Mouse (Mus musculus): Measurements from ENCODE around the gene Agpat3. TPM values are rescaled to one million over a fixed set of nuclear protein-coding genes. Genes with fewer than 3 reads are reported as not detected.

Gene Agpat3
- polyA plus RNA-seq, 1 experiment: 95.0 TPM

- Histone ChIP-seq H3K4me3 (ENCODE audit: insufficient read depth, poor library complexity, severe bottlenecking) (no peak overlapping the region), H3K79me3 (ENCODE audit: low read depth) (no peaks in the 10 kb centered on the region), H3K27me3 (ENCODE audit: control insufficient read depth, insufficient read depth, insufficient read length) (peaks cover 7% of the 10 kb centered on the region), H3ac (ENCODE audit: control insufficient read depth, insufficient read length, low read depth) (no peak overlapping the region), H3K36me3 (ENCODE audit: control insufficient read depth, insufficient read depth) (no peaks in the 10 kb centered on the region), H3K79me2 (ENCODE audit: control insufficient read depth, insufficient read depth) (no peaks in the 10 kb centered on the region)
- TF ChIP-seq MAX (IDR thresholded peaks at IDR 0.05) (no peak), MYOD1 (IDR thresholded peaks at IDR 0.05; ENCODE audit: control insufficient read depth, insufficient read length, low read depth) (no peak), FOSL1 (IDR thresholded peaks at IDR 0.05; ENCODE audit: insufficient read depth, low read length, poor library complexity, severe bottlenecking) (no peak), MYOG (IDR thresholded peaks at IDR 0.05; ENCODE audit: control insufficient read depth, extremely low read depth, insufficient read length) (no peak), USF1 (IDR thresholded peaks at IDR 0.05; ENCODE audit: low read depth) (no peak), CEBPB (IDR thresholded peaks at IDR 0.05; ENCODE audit: low read depth) (no peak), CTCF (IDR thresholded peaks at IDR 0.05; ENCODE audit: control insufficient read depth, insufficient read depth, insufficient read length) (no peak)
These were observed 26.2 kb upstream of the Agpat3 start for GRCm38 (mm10) chr10:78378516-78378915.

- H3K4me3 ChIP-seq (ENCODE audit: insufficient read depth, poor library complexity, severe bottlenecking): no peak overlapping the region
- TF ChIP-seq CEBPB (IDR thresholded peaks at IDR 0.05; ENCODE audit: low read depth) (no peak), MYOD1 (IDR thresholded peaks at IDR 0.05; ENCODE audit: control insufficient read depth, insufficient read length, low read depth) (no peak), MYOG (IDR thresholded peaks at IDR 0.05; ENCODE audit: control insufficient read depth, extremely low read depth, insufficient read length) (no peak), FOSL1 (IDR thresholded peaks at IDR 0.05; ENCODE audit: insufficient read depth, low read length, poor library complexity, severe bottlenecking) (no peak), MAX (IDR thresholded peaks at IDR 0.05) (no peak), CTCF (IDR thresholded peaks at IDR 0.05; ENCODE audit: control insufficient read depth, insufficient read depth, insufficient read length) (no peak), USF1 (IDR thresholded peaks at IDR 0.05; ENCODE audit: low read depth) (no peak)
- H3K79me3 ChIP-seq (ENCODE audit: low read depth): no peaks in the 10 kb centered on the region
- no peaks in the 10 kb centered on the region for H3K36me3 ChIP-seq (ENCODE audit: control insufficient read depth, insufficient read depth)
- peaks cover 5% of the 10 kb centered on the region for H3K27me3 ChIP-seq (ENCODE audit: control insufficient read depth, insufficient read depth, insufficient read length)
- no peaks in the 10 kb centered on the region for H3K79me2 ChIP-seq (ENCODE audit: control insufficient read depth, insufficient read depth)
- no peak overlapping the region for H3ac ChIP-seq (ENCODE audit: control insufficient read depth, insufficient read length, low read depth)
These were observed 20.7 kb upstream of the Agpat3 start for GRCm38 (mm10) chr10:78372681-78373668.

DNA sequence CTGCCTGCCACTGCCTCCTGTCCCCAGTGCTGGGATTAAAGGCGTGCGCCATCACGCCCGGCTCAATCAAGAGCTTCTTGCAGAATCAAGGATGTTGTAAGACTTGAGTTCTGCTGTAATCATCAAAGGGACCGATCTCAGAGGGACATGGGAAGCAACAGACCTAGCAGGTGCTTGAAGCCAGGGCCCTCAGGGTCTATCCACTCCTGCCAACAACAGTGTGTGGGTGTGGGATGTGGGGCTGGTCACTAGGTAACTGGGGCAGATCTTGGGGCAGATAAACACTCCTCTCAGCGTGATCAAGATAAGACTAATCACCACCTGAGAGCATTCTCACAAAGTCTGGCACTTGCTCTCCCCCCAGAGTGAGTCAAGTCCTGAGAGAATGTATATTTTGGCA lies 19.5 kb upstream of the Agpat3 start:
- TF ChIP-seq CTCF (IDR thresholded peaks at IDR 0.05; ENCODE audit: control insufficient read depth, insufficient read depth, insufficient read length) (no peak), MYOD1 (IDR thresholded peaks at IDR 0.05; ENCODE audit: control insufficient read depth, insufficient read length, low read depth) (no peak), MAX (IDR thresholded peaks at IDR 0.05) (no peak), USF1 (IDR thresholded peaks at IDR 0.05; ENCODE audit: low read depth) (no peak), FOSL1 (IDR thresholded peaks at IDR 0.05; ENCODE audit: insufficient read depth, low read length, poor library complexity, severe bottlenecking) (no peak), CEBPB (IDR thresholded peaks at IDR 0.05; ENCODE audit: low read depth) (no peak), MYOG (IDR thresholded peaks at IDR 0.05; ENCODE audit: control insufficient read depth, extremely low read depth, insufficient read length) (no peak)
- Histone ChIP-seq H3K36me3 (ENCODE audit: control insufficient read depth, insufficient read depth) (no peaks in the 10 kb centered on the region), H3K27me3 (ENCODE audit: control insufficient read depth, insufficient read depth, insufficient read length) (peaks cover 5% of the 10 kb centered on the region), H3K79me2 (ENCODE audit: control insufficient read depth, insufficient read depth) (no peaks in the 10 kb centered on the region), H3K79me3 (ENCODE audit: low read depth) (no peaks in the 10 kb centered on the region), H3K4me3 (ENCODE audit: insufficient read depth, poor library complexity, severe bottlenecking) (no peak overlapping the region), H3ac (ENCODE audit: control insufficient read depth, insufficient read length, low read depth) (no peak overlapping the region)

GRCm38 (mm10) chr10:78367586-78367985 lies 15.3 kb upstream of the Agpat3 start:
- Histone ChIP-seq H3K36me3 (ENCODE audit: control insufficient read depth, insufficient read depth) (no peaks in the 10 kb centered on the region), H3ac (ENCODE audit: control insufficient read depth, insufficient read length, low read depth) (no peak overlapping the region), H3K27me3 (ENCODE audit: control insufficient read depth, insufficient read depth, insufficient read length) (no peaks in the 10 kb centered on the region), H3K79me3 (ENCODE audit: low read depth) (no peaks in the 10 kb centered on the region), H3K79me2 (ENCODE audit: control insufficient read depth, insufficient read depth) (no peaks in the 10 kb centered on the region), H3K4me3 (ENCODE audit: insufficient read depth, poor library complexity, severe bottlenecking) (no peak overlapping the region)
- TF ChIP-seq MAX (IDR thresholded peaks at IDR 0.05) (no peak), CTCF (IDR thresholded peaks at IDR 0.05; ENCODE audit: control insufficient read depth, insufficient read depth, insufficient read length) (no peak), FOSL1 (IDR thresholded peaks at IDR 0.05; ENCODE audit: insufficient read depth, low read length, poor library complexity, severe bottlenecking) (no peak)

DNA sequence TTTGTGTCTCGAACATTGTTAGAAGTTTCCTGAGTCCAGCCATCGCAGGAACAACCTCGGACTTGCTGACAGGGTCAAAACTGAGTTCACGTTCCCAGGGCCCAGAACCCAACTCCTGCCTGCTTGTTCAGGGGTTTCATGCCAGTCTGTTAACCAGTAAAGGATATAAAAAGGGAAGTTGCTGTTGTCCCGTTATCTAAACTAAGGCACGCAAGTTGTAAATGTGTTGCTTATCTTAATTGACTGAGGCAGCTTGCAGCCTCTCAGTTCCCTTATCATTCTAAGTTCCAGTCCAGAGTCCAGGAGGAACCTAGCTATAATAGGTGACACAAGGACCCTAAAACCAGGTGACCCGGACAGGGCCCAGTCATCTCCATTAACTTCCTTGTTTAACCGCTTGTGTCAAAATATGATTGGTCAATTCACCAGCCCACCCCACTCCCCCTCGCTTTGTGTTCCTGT lies 14.6 kb upstream of the Agpat3 start:
- no peaks in the 10 kb centered on the region for H3K79me2 ChIP-seq (ENCODE audit: control insufficient read depth, insufficient read depth)
- H3K27me3 ChIP-seq (ENCODE audit: control insufficient read depth, insufficient read depth, insufficient read length): no peaks in the 10 kb centered on the region
- H3K36me3 ChIP-seq (ENCODE audit: control insufficient read depth, insufficient read depth): no peaks in the 10 kb centered on the region
- H3K79me3 ChIP-seq (ENCODE audit: low read depth): no peaks in the 10 kb centered on the region
- no peak overlapping the region for H3ac ChIP-seq (ENCODE audit: control insufficient read depth, insufficient read length, low read depth)
- H3K4me3 ChIP-seq (ENCODE audit: insufficient read depth, poor library complexity, severe bottlenecking): no peak overlapping the region
- TF ChIP-seq MYOG (IDR thresholded peaks at IDR 0.05; ENCODE audit: control insufficient read depth, extremely low read depth, insufficient read length) (no peak), CTCF (IDR thresholded peaks at IDR 0.05; ENCODE audit: control insufficient read depth, insufficient read depth, insufficient read length) (no peak), USF1 (IDR thresholded peaks at IDR 0.05; ENCODE audit: low read depth) (no peak), MYOD1 (IDR thresholded peaks at IDR 0.05; ENCODE audit: control insufficient read depth, insufficient read length, low read depth) (no peak), MAX (IDR thresholded peaks at IDR 0.05) (no peak), CEBPB (IDR thresholded peaks at IDR 0.05; ENCODE audit: low read depth) (no peak), FOSL1 (IDR thresholded peaks at IDR 0.05; ENCODE audit: insufficient read depth, low read length, poor library complexity, severe bottlenecking) (no peak)

Data from C2C12 (cell line).